Mouse (Mus musculus): ENCODE measurements around the gene Polk.

Polk gene

GRCm38 (mm10) chr13:96529542-96529941 is 12.8 kb downstream of the Polk start:
- no peak for DNase-seq (ENCODE audit: low read depth)

GRCm38 (mm10) chr13:96528776-96529175 is 13.6 kb downstream of the Polk start:
- DNase-seq (ENCODE audit: low read depth): no peak

GRCm38 (mm10) chr13:96527856-96528255 is 14.5 kb downstream of the Polk start:
- no peak for DNase-seq (ENCODE audit: low read depth)

- DNase-seq (ENCODE audit: low read depth): no peak
Observed at GRCm38 (mm10) chr13:96527022-96527421, 15.4 kb downstream of the Polk start.

GRCm38 (mm10) chr13:96521294-96521693 is 21.1 kb downstream of the Polk start:
- no peak for DNase-seq (ENCODE audit: low read depth)

GRCm38 (mm10) chr13:96517335-96517734 is 25.0 kb downstream of the Polk start:
- DNase-seq (ENCODE audit: low read depth): no peak

GRCm38 (mm10) chr13:96516249-96516648 is 26.1 kb downstream of the Polk start:
- DNase-seq (ENCODE audit: low read depth): no peak

- no peak for DNase-seq (ENCODE audit: low read depth)
Observed at GRCm38 (mm10) chr13:96514154-96514942, 28.0 kb downstream of the Polk start.

GRCm38 (mm10) chr13:96511893-96512292 is 30.5 kb downstream of the Polk start:
- DNase-seq (ENCODE audit: low read depth): peak; percentile 54

GRCm38 (mm10) chr13:96511262-96511661 is 31.1 kb downstream of the Polk start:
- DNase-seq (ENCODE audit: low read depth): peak; percentile 84

- DNase-seq (ENCODE audit: low read depth): peak; percentile 98
Observed at GRCm38 (mm10) chr13:96510635-96511034, 31.7 kb downstream of the Polk start.

GRCm38 (mm10) chr13:96507541-96507940 is 34.8 kb downstream of the Polk start:
- DNase-seq (ENCODE audit: low read depth): no peak

GRCm38 (mm10) chr13:96506313-96506712 is 36.1 kb downstream of the Polk start:
- peak; percentile 56 for DNase-seq (ENCODE audit: low read depth)

GRCm38 (mm10) chr13:96505661-96506060 is 36.7 kb downstream of the Polk start:
- DNase-seq (ENCODE audit: low read depth): no peak

- no peak for DNase-seq (ENCODE audit: low read depth)
Observed at GRCm38 (mm10) chr13:96499891-96500290, 42.5 kb downstream of the Polk start.

- DNase-seq (ENCODE audit: low read depth): peak; percentile 24
Observed at GRCm38 (mm10) chr13:96496630-96497029, 45.7 kb downstream of the Polk start.

- DNase-seq (ENCODE audit: low read depth): no peak
Observed at GRCm38 (mm10) chr13:96490433-96490832, 51.9 kb downstream of the Polk start, which contains the start of gene Gm17622. Gm17622 (plus strand) TSS chr13:96490733.

GRCm38 (mm10) chr13:96487968-96488367 is 54.4 kb downstream of the Polk start:
- no peak for DNase-seq (ENCODE audit: low read depth)

GRCm38 (mm10) chr13:96487230-96487629 is 55.1 kb downstream of the Polk start:
- peak; percentile 84 for DNase-seq (ENCODE audit: low read depth)

- no peak for DNase-seq (ENCODE audit: low read depth)
Observed at GRCm38 (mm10) chr13:96478991-96479390, 63.4 kb downstream of the Polk start.

- DNase-seq (ENCODE audit: low read depth): no peak
Observed at GRCm38 (mm10) chr13:96477226-96477625, 65.2 kb downstream of the Polk start.

GRCm38 (mm10) chr13:96470957-96471356 is 71.4 kb downstream of the Polk start, which contains the start of gene Ankdd1b:
Ankdd1b (minus strand) TSS chr13:96471198.
- no peak for DNase-seq (ENCODE audit: low read depth)

- no peak for DNase-seq (ENCODE audit: low read depth)
Observed at GRCm38 (mm10) chr13:96470556-96470955, 71.8 kb downstream of the Polk start.

GRCm38 (mm10) chr13:96468678-96469077 is 73.7 kb downstream of the Polk start:
- no peak for DNase-seq (ENCODE audit: low read depth)
